Mouse (Mus musculus) hindbrain, embryonic 12.5 days (tissue): ENCODE data around the gene Pla2g1b. TPM values are rescaled to one million over a fixed set of nuclear protein-coding genes. Genes with fewer than 3 reads are reported as not detected.
"Not testable (repeated sequence)": the region's sequence is repeated elsewhere in the genome, so short reads cannot be mapped to it uniquely, and the experiment has no call there.

Experiments
- ATAC-seq: fragments of 200-750 bp; cut with Nextera tagmentation; 2 replicates; pipeline ENCODE4 v1.8.0; 2017; ENCODE audit warnings: moderate TSS enrichment; ENCODE audit not compliant: low FRiP score
- H3K27ac ChIP-seq: fragments of 300-500 bp; sonication (generic); 2 replicates; pipeline ENCODE4 v1.5.1; 2016; ENCODE audit warnings: mild to moderate bottlenecking
- H3K27me3 ChIP-seq: fragments of 300-500 bp; sonication (generic); 2 replicates; pipeline ENCODE4 v1.6.1; 2016; ENCODE audit warnings: mild to moderate bottlenecking
- H3K36me3 ChIP-seq: fragments of 300-500 bp; sonication (generic); 2 replicates; pipeline ENCODE4 v1.6.1; 2016; ENCODE audit warnings: mild to moderate bottlenecking
- H3K4me1 ChIP-seq: fragments of 300-500 bp; sonication (generic); 2 replicates; pipeline ENCODE4 v1.6.1; 2016
- H3K4me2 ChIP-seq: fragments of 300-500 bp; sonication (generic); replicated peaks from 2 replicates; pipeline ENCODE4 v1.6.1; 2016; ENCODE audit warnings: mild to moderate bottlenecking
- H3K4me3 ChIP-seq: fragments of 300-500 bp; sonication (generic); 2 replicates; pipeline ENCODE4 v1.5.1; 2016; ENCODE audit warnings: mild to moderate bottlenecking
- H3K9ac ChIP-seq: fragments of 300-500 bp; sonication (generic); 2 replicates; pipeline ENCODE4 v1.6.1; 2016; ENCODE audit warnings: mild to moderate bottlenecking, moderate library complexity
- H3K9me3 ChIP-seq: fragments of 300-500 bp; sonication (generic); replicated peaks from 2 replicates; pipeline ENCODE4 v1.6.1; 2016; ENCODE audit warnings: mild to moderate bottlenecking
- WGBS: fragments of 180-500 bp; shearing (Covaris S2); methylation state at CpG from one replicate; pipeline ENCODE4 v1.1.7; 2016; 5-methylcytosine and 5-hydroxymethylcytosine counted together
- polyA plus RNA-seq: library from polyadenylated mRNA; unstranded; fragments of >200 nt; fragmentation: Nextera tagmentation; extraction: Ambion mirVana; gene quantifications from 2 replicates; pipeline ENCODE4 v1.2.1, GENCODE M21; 2016

Gene Pla2g1b
- polyA plus RNA-seq, 1 experiment from 2014 or later = not detected

DNA sequence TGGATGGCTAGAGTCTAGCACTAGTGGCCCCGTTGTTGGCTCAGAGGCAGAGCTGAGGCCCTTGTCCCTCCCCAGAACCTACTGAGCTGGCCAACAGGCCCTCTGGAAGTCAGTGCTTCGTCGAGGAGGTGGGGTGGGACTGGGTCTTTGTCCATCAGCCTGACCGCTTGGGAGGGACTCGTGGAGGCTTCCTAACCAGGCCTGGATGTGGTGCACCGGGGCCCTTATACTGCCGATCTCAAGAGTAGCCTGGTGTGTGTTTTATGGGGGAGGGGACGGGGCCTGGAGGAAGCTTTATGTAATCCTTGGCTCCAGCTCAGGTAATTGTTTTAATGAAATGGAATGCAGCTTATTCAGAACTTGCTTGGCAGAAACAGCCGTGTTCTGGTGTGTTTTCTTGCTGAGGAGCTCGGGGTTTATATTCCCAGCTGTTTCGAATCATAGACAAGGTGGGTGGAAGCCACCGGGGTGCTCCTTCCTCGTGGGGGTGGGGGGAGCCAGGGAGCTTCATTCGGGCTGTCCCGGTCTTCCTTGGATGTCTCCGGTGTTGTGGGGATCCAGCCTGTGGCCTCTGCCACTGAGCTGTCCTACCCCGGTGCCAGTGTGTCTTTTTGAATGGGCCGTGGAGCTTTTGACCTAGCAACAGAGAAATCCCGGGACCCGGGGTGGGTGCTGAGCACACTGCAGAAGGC, 49.0 kb downstream of the Pla2g1b start:
- Histone ChIP-seq H3K27ac (peak overlapping the region; percentile 64), H3K36me3 (no peaks in the 10 kb centered on the region), H3K27me3 (no peaks in the 10 kb centered on the region), H3K9ac (no peak overlapping the region), H3K9me3 (no peaks in the 10 kb centered on the region), H3K4me2 (no peak overlapping the region), H3K4me1 (peaks cover 17% of the 10 kb centered on the region), H3K4me3 (no peak overlapping the region)
- WGBS = 69% methylated on average over 20 of the region's 20 CpGs
- ATAC-seq = no peak

DNA sequence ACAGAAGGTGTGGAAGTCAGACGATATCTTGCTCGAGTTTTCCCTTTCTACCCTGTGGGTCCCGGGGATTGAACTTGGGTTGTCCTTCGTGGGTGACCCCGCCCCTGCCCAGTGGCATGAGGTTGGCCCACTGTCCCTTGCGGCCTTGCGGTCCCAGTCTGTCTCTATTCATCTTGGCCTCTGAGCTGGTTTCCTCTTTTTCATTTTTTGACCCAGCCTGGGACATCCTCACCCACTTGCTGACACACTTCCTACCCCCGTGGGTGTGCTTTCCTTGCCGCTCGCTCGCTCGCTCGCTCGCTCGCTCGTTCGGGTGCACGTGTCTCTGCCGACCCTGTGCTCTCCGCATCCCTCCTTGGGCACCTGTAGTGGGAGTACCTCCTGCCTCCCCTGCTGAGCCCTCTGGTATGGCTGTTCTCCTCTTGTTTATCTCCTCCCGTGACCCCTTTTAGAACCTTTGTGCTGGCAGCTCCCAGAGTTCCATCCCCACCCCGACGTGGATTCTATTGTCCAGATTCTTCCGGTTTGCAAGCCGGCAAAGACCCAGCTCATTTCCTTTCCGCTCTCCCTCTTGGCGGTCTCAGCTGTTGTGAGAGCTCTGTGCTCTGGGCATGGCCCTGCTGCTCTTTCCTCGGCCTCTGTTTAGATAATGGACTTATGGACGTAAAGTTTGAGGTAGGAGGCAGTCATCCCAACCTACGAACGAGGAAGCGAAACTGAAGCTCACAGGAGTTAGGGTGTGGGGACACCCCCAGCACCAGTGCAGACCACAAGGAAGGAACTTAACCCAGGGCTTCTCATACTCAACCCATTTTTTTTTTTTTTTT, 50.2 kb downstream of the Pla2g1b start:
- no peak overlapping the region for H3K4me2 ChIP-seq
- peaks cover 17% of the 10 kb centered on the region for H3K4me1 ChIP-seq
- H3K9me3 ChIP-seq = no peaks in the 10 kb centered on the region
- no peaks in the 10 kb centered on the region for H3K27me3 ChIP-seq
- no peak overlapping the region for H3K4me3 ChIP-seq
- H3K27ac ChIP-seq = no peak overlapping the region
- no peak for ATAC-seq
- WGBS = 82% methylated on average over 32 of the region's 32 CpGs
- H3K36me3 ChIP-seq = no peaks in the 10 kb centered on the region
- no peak overlapping the region for H3K9ac ChIP-seq

DNA sequence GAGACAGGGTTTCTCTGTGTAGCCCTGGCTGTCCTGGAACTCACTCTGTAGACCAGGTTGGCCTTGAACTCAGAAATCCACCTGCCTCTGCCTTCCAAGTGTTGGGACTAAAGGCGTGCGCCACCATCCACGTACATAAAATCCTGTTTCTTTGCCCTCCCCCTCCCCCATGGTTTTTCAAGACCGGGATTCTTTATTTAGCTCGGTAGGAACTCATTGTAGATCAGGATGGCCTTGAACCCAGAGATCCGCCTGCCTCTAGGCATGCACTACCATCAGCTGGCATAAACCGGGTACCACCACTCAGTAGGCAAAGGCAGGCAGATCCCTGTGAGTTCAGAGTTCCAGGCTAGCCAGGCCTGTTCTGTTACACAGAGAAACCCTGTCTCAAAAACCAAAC, 50.8 kb downstream of the Pla2g1b start:
- Histone ChIP-seq H3K27me3 (no peaks in the 10 kb centered on the region), H3K36me3 (no peaks in the 10 kb centered on the region), H3K4me1 (peaks cover 21% of the 10 kb centered on the region), H3K9ac (no peak overlapping the region), H3K4me2 (no peak overlapping the region), H3K27ac (no peak overlapping the region), H3K9me3 (no peaks in the 10 kb centered on the region), H3K4me3 (no peak overlapping the region)
- WGBS = 90% methylated on average over 7 of the region's 7 CpGs
- ATAC-seq = no peak

GRCm38 (mm10) chr5:115517501-115517900, 51.4 kb downstream of the Pla2g1b start:
- Histone ChIP-seq H3K9me3 (no peaks in the 10 kb centered on the region), H3K9ac (no peak overlapping the region), H3K4me3 (no peak overlapping the region), H3K4me1 (peaks cover 24% of the 10 kb centered on the region), H3K36me3 (no peaks in the 10 kb centered on the region), H3K27me3 (no peaks in the 10 kb centered on the region), H3K27ac (no peak overlapping the region), H3K4me2 (no peak overlapping the region)
- no peak for ATAC-seq
- WGBS = 94% methylated on average over 9 of the region's 9 CpGs

- not testable (repeated sequence) for H3K4me3 ChIP-seq, H3K36me3 ChIP-seq, H3K9ac ChIP-seq, ATAC-seq, H3K27ac ChIP-seq, H3K27me3 ChIP-seq, H3K4me2 ChIP-seq, H3K9me3 ChIP-seq
- 88% methylated on average over 8 of the region's 8 CpGs for WGBS
- H3K4me1 ChIP-seq = peaks cover 28% of the 10 kb centered on the region
Measured at GRCm38 (mm10) chr5:115518214-115518613, 52.2 kb downstream of the Pla2g1b start.

GRCm38 (mm10) chr5:115520325-115520869, 54.3 kb downstream of the Pla2g1b start:
- Histone ChIP-seq H3K9me3 (no peaks in the 10 kb centered on the region), H3K36me3 (no peaks in the 10 kb centered on the region), H3K4me1 (peaks cover 35% of the 10 kb centered on the region), H3K9ac (no peak overlapping the region), H3K4me2 (no peak overlapping the region), H3K27me3 (no peaks in the 10 kb centered on the region), H3K27ac (no peak overlapping the region), H3K4me3 (no peak overlapping the region)
- WGBS = 68% methylated on average over 21 of the region's 21 CpGs
- no peak for ATAC-seq

DNA sequence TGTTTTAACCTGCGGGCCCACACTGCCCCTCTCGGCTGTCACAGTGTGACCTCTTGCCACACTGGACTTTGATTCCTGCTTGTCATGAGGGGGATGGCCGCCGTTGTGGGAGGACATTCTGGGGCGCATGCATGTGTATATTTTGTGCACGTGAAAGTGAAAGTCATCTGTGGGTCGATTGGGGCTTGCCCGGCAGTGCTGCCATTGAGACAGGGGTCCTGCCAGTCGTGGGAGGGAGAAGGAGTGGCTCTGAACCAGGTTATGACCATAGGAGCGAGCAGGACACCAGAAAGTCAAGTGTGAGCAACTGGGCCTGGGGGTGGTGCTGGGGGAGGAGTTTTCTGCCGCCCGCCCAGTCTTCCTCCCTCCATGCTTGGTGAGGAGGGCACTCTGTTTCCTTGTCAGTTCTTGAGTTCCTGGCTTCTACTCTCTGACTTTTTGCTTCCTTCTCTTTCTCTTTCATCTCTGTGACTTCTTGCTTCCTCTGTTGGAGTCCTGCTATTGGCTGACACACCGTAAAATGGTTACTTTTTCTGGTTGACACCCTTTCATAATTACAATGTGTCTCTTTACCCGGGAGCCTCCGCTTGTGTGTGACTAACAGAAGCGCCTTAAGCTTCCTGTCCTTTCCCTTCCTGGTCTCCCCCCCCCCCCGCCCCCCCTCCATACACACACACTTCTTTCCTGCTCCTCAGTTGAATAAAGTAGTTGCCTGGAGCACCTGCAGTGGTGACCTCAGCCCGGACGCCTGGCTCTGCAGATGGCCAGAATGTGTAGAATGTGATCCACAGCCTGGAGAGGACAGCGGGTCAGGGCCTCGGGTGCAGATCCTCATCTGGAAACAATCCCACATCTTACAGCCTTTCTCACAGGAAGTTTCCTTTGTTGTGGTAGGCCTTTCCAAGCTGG, 55.7 kb downstream of the Pla2g1b start:
- peaks cover 37% of the 10 kb centered on the region for H3K4me1 ChIP-seq
- H3K27ac ChIP-seq = peak overlapping the region; percentile 23; the same call in 1 of the 2 replicates
- H3K4me3 ChIP-seq = no peak overlapping the region
- 70% methylated on average over 20 of the region's 21 CpGs for WGBS
- ATAC-seq = no peak
- H3K9me3 ChIP-seq = no peaks in the 10 kb centered on the region
- no peaks in the 10 kb centered on the region for H3K27me3 ChIP-seq
- H3K36me3 ChIP-seq = no peaks in the 10 kb centered on the region
- 0 out of 2 replicates have a peak overlapping the region, but pooled peaks have one; percentile 8 for H3K9ac ChIP-seq
- H3K4me2 ChIP-seq = no peak overlapping the region

DNA sequence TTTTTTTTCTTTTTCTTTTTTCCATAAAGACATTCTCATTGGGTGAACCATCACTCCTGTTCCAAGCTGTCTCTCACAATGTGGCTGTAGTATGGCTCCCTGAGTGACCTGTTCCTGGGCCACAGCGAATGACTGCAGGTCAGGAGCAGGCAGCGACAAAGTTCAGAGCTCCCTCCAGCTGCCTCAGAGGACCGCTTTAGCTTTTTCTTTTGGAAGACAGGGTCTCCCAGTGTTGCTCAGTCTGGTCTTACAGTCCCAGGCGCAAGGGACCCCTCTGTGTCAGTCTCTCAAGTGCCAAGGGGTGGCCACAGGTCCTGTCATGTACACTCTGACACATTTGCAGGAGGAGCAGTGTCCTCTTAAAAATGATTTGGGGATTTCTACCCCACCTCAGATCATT, 56.5 kb downstream of the Pla2g1b start:
- no peak for ATAC-seq
- Histone ChIP-seq H3K9me3 (no peaks in the 10 kb centered on the region), H3K27ac (no peak overlapping the region), H3K4me1 (peaks cover 37% of the 10 kb centered on the region), H3K9ac (no peak overlapping the region), H3K36me3 (no peaks in the 10 kb centered on the region), H3K4me3 (no peak overlapping the region), H3K4me2 (no peak overlapping the region), H3K27me3 (no peaks in the 10 kb centered on the region)
- WGBS = 75% methylated on average over 4 of the region's 4 CpGs

- Histone ChIP-seq H3K27ac (no peak overlapping the region), H3K9ac (no peak overlapping the region), H3K9me3 (no peaks in the 10 kb centered on the region), H3K27me3 (no peaks in the 10 kb centered on the region), H3K4me3 (no peak overlapping the region), H3K36me3 (no peaks in the 10 kb centered on the region), H3K4me1 (peaks cover 37% of the 10 kb centered on the region), H3K4me2 (no peak overlapping the region)
- no peak for ATAC-seq
- WGBS = 73% methylated on average over 15 of the region's 15 CpGs
Measured at GRCm38 (mm10) chr5:115522981-115523499, 57.0 kb downstream of the Pla2g1b start.

DNA sequence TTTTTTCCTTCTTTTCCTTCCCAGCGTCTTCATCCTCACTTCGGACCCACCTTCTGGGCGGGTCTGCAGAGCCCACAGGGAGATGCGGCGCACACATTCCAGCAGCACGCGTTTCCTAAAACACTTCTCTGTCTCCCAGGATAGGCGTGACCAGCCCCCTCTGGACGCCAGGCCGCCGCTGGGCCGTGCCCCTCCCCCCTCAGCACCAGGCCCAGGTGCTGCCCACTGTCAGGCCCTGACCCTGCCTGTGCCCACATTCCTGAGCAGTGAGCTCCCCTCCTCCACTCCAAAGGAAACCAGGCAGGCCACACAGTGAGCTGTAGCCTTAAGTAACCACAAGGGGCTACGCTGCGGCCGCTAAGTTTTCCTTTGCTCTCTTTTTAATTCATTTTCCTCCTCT, 57.9 kb downstream of the Pla2g1b start:
- 0 out of 2 replicates have a peak overlapping the region, but pooled peaks have one; percentile 14 for H3K9ac ChIP-seq
- H3K27me3 ChIP-seq = no peaks in the 10 kb centered on the region
- 6% methylated on average over 15 of the region's 15 CpGs for whole genome bisulfite sequencing
- no peak for ATAC-seq
- peaks cover 37% of the 10 kb centered on the region for H3K4me1 ChIP-seq
- no peak overlapping the region for H3K4me3 ChIP-seq
- peak overlapping the region; percentile 34 for H3K4me2 ChIP-seq
- H3K27ac ChIP-seq = peak overlapping the region; percentile 30; the same call in 1 of the 2 replicates
- H3K36me3 ChIP-seq = no peaks in the 10 kb centered on the region
- no peaks in the 10 kb centered on the region for H3K9me3 ChIP-seq
